Mouse (Mus musculus) olfactory bulb, adult 2 months (tissue): ENCODE measurements around the gene Slc47a1.

Experiments
- CTCF ChIP-seq: fragments of 200-500 bp; IDR thresholded peaks from 2 replicates; pipeline ENCODE4 v1.5.1; 2012; ENCODE audit warnings: low read depth, mild to moderate bottlenecking, low read length, moderate library complexity; ENCODE audit not compliant: insufficient read depth
- POLR2A ChIP-seq: fragments of 200-500 bp; IDR thresholded peaks from 2 replicates; pipeline ENCODE4 v1.6.1; 2012; ENCODE audit warnings: mild to moderate bottlenecking, low read depth, low read length, moderate library complexity; ENCODE audit not compliant: insufficient read depth

DNA sequence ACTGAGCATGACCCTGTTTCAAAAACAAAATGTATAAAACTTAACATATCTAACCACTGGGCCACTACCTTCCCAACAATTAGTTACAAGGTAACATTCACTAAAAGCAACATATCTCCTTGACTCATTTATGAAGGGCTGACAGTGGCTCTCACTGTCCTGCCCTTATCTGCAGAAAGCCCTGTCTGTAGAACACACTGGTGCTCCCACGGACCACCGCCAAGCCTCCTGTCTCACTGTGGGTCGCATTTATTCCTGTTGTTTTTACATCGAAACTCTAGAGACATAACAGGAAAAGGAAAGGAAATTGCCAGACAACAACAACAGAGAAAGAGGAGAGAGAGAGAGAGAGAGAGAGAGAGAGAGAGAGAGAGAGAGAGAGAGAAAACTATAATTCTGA is 36.9 kb downstream of the Slc47a1 start:
- no peak for TF ChIP-seq CTCF
- no peak for TF ChIP-seq POLR2A
